Mouse (Mus musculus): ENCODE results near the gene Gucy1b1. TPM values are rescaled to one million over a fixed set of nuclear protein-coding genes. Genes with fewer than 3 reads are reported as not detected.
A peak's percentile ranks its signal among the peaks of the same experiment; 100 is the strongest.

The Gucy1b1 gene
- total RNA-seq (2021), result 100 to 1,000 TPM; 160 to 163 TPM
- long read RNA-seq, experiment 1, transcript Gucy1b1-201 (14 exons, 3,223 nt), result major isoform, 116 of 127 reads
- long read RNA-seq, experiment 1, partial matches to known transcripts, result 4 of 127 reads
- long read RNA-seq, experiment 1, other reads (novel, unspliced or antisense), result 7 of 127 reads
- long read RNA-seq, experiment 2, transcript Gucy1b1-201 (14 exons, 3,223 nt), result major isoform, 81 of 91 reads
- long read RNA-seq, experiment 2, partial matches to known transcripts, result 3 of 91 reads
- long read RNA-seq, experiment 2, other reads (novel, unspliced or antisense), result 7 of 91 reads

- peak within 1 kb of the TSS; percentile 83 for H3K4me3 ChIP-seq
- no peak; the same call in 1 of the 2 replicates for TF ChIP-seq CTCF (IDR thresholded peaks at IDR 0.05)
- intact Hi-C loops (cut with DNase I), result loop anchor here (2.0 kb wide), 1 partner anchor 70 kb away; the partner anchor contains the start of gene Gucy1a1
- peak; percentile 83 to 86 for DNase-seq (ENCODE audit: extremely low spot score in 1 of 2, low spot score in 2 of 2)
- H3K27ac ChIP-seq, result peak within 1 kb of the TSS; percentile 95
Measured at GRCm38 (mm10) chr3:82074201-82074851, at the start of gene Gucy1b1. Gene Gucy1b1 (minus strand): TSS chr3:82074689.

DNA sequence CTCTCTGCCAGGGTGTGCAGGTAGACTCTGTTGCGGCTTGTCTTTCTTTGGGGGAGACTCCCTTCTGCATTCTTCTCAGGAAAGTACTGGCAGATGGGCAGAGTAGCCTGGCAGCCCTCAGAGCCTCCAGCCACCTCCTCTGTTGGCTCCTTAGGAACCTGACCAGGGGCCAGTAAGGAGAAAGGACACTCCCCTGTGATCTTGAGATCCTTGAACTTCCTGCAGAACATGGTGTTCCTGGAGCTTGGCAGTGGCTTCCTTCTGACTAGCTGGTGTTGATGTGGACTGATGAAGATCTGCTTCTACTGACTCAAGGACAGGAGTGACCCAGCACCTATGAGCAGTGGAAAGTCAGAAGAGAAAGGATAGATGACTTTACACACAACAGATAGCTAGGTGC, 44.4 kb upstream of the Gucy1b1 start:
- Histone ChIP-seq H3K4me3 (no peak overlapping the region), H3K27ac (no peak overlapping the region)
- no peak for DNase-seq (ENCODE audit: extremely low spot score in 1 of 2, low spot score in 2 of 2)
- intact Hi-C loops (cut with DNase I), result no loop called here
- TF ChIP-seq CTCF (IDR thresholded peaks at IDR 0.05), result no peak

GRCm38 (mm10) chr3:82112439-82112838, 38.0 kb upstream of the Gucy1b1 start:
- intact Hi-C loops (cut with DNase I), result loop anchor here (2.0 kb wide), 1 partner anchor 32 kb away; the partner anchor contains the start of gene Gucy1a1
- H3K27ac ChIP-seq, result no peak overlapping the region
- no peak for DNase-seq (ENCODE audit: extremely low spot score in 1 of 2, low spot score in 2 of 2)
- H3K4me3 ChIP-seq, result no peak overlapping the region
- TF ChIP-seq CTCF (IDR thresholded peaks at IDR 0.05), result no peak

GRCm38 (mm10) chr3:82111986-82112385, 37.5 kb upstream of the Gucy1b1 start:
- no peak overlapping the region for H3K4me3 ChIP-seq
- H3K27ac ChIP-seq, result no peak overlapping the region
- no peak for TF ChIP-seq CTCF (IDR thresholded peaks at IDR 0.05)
- DNase-seq (ENCODE audit: extremely low spot score in 1 of 2, low spot score in 2 of 2), result no peak
- intact Hi-C loops (cut with DNase I), result loop anchor here (2.0 kb wide), 1 partner anchor 33 kb away; the partner anchor contains the start of gene Gucy1a1

GRCm38 (mm10) chr3:82108951-82109350, 34.5 kb upstream of the Gucy1b1 start:
- no peak overlapping the region for H3K27ac ChIP-seq
- intact Hi-C loops (cut with DNase I), result no loop called here
- TF ChIP-seq CTCF (IDR thresholded peaks at IDR 0.05), result no peak
- DNase-seq (ENCODE audit: extremely low spot score in 1 of 2, low spot score in 2 of 2), result no peak
- no peak overlapping the region for H3K4me3 ChIP-seq

GRCm38 (mm10) chr3:82104229-82104628, 29.7 kb upstream of the Gucy1b1 start:
- no peak overlapping the region for H3K4me3 ChIP-seq
- no peak for TF ChIP-seq CTCF (IDR thresholded peaks at IDR 0.05)
- H3K27ac ChIP-seq, result no peak overlapping the region
- intact Hi-C loops (cut with DNase I), result no loop called here
- DNase-seq (ENCODE audit: extremely low spot score in 1 of 2, low spot score in 2 of 2), result no peak

GRCm38 (mm10) chr3:82099127-82099526, 24.6 kb upstream of the Gucy1b1 start:
- Histone ChIP-seq H3K4me3 (no peak overlapping the region), H3K27ac (no peak overlapping the region)
- DNase-seq (ENCODE audit: extremely low spot score in 1 of 2, low spot score in 2 of 2), result peak in 1 of 2 experiments; percentile 20
- no peak; the same call in 1 of the 2 replicates for TF ChIP-seq CTCF (IDR thresholded peaks at IDR 0.05)
- intact Hi-C loops (cut with DNase I), result no loop called here

DNA sequence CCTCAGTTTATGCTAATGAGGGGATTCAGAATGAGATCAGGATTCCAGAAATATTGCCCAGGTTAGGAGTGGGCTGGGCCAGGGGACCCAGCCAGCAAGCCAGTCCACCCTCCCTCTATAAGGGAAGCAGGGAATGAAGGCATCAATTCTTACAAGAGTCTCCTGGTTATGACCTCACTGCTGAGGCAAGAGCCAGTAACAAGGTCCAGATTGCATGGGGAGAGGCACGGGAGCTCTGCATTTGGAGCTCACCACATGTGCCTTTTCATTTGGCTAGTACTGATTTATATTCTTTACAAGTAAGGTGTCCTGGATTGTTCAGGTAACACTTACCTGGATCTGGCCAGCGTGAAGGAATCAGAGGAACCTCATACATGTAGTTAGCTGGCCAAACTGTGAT, 22.3 kb upstream of the Gucy1b1 start:
- Histone ChIP-seq H3K4me3 (no peak overlapping the region), H3K27ac (no peak overlapping the region)
- no peak for DNase-seq (ENCODE audit: extremely low spot score in 1 of 2, low spot score in 2 of 2)
- TF ChIP-seq CTCF (IDR thresholded peaks at IDR 0.05), result no peak
- intact Hi-C loops (cut with DNase I), result no loop called here

GRCm38 (mm10) chr3:82073741-82074181, 728 bp downstream of the Gucy1b1 start:
- TF ChIP-seq CTCF (IDR thresholded peaks at IDR 0.05), result no peak; the same call in 1 of the 2 replicates
- DNase-seq (ENCODE audit: extremely low spot score in 1 of 2, low spot score in 2 of 2), result peak; percentile 72 to 80
- intact Hi-C loops (cut with DNase I), result loop anchor here (2.0 kb wide), 1 partner anchor 71 kb away; the partner anchor contains the start of gene Gucy1a1
- H3K27ac ChIP-seq, result peak overlapping the region; percentile 95
- H3K4me3 ChIP-seq, result peak overlapping the region; percentile 83

GRCm38 (mm10) chr3:82067830-82068229, 6.7 kb downstream of the Gucy1b1 start:
- DNase-seq (ENCODE audit: extremely low spot score in 1 of 2, low spot score in 2 of 2), result no peak
- no peak for TF ChIP-seq CTCF (IDR thresholded peaks at IDR 0.05)

DNA sequence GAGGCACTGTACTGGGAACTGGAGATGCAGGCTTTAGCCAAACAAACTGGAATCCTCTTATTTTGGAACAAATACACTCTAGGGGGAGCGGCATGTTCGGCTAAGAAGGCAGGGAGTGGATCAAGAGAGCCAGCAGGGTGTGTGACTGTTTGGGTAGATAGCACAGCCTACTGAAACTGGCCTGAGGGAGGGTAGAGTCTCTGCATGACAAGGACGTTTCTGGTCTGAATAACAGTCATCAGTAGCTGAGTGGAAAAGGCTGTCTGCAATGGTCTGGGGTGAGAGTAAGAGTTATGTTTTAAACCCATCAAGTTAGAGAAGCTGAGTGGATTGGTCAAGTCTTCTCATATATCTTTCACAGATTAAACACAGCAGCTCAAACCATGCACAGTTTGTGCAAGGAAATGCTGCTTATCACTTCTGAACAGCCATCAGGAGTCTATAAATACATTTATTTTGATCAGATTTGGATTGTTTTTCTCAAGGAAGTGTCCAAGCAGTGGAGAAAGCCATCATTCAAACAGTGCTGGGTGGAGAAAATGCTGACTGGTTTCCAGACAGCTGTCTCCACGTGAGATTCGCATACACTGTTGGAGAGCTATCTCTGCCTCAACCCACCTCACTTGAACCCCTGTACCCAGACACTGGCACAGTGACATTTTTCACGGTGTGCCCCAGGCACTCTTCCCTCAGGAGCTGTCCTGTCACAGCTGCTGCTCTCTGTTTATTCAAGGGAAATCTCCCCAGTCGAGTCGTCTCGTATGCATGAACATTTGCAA, 12.9 kb downstream of the Gucy1b1 start:
- intact Hi-C loops (cut with DNase I), result no loop called here
- DNase-seq (ENCODE audit: extremely low spot score in 1 of 2, low spot score in 2 of 2), result no peak
- TF ChIP-seq CTCF (IDR thresholded peaks at IDR 0.05), result no peak; the same call in 1 of the 2 replicates
- no peak overlapping the region for H3K27ac ChIP-seq
- H3K4me3 ChIP-seq, result no peak overlapping the region

More at GRCm38 (mm10) chr3:82067830-82068229, 6.7 kb downstream of the Gucy1b1 start:
- Histone ChIP-seq H3K4me3 (no peak overlapping the region), H3K27ac (no peak overlapping the region)
- intact Hi-C loops (cut with DNase I), result no loop called here
